Mouse (Mus musculus) hindbrain, embryonic 11.5 days (tissue): Measurements from ENCODE around the gene Rftn1. TPM values are rescaled to one million over a fixed set of nuclear protein-coding genes. Genes with fewer than 3 reads are reported as not detected.

Source experiments
- ATAC-seq: fragments of 200-750 bp; cut with Nextera tagmentation; 2 replicates; pipeline ENCODE4 v1.8.0; 2017; ENCODE audit warnings: mild to moderate bottlenecking, moderate TSS enrichment, moderate library complexity; ENCODE audit not compliant: low FRiP score
- DNase-seq: peaks from one replicate; pipeline ENCODE4 v3.0.0-alpha.2; 2015; ENCODE audit warnings: low spot score
- H3K27ac ChIP-seq: fragments of 300-500 bp; sonication (generic); 2 replicates; pipeline ENCODE4 v1.5.1; 2014; ENCODE audit warnings: mild to moderate bottlenecking, low read depth, low read length
- H3K27me3 ChIP-seq: fragments of 300-500 bp; sonication (generic); 2 replicates; pipeline ENCODE4 v1.6.1; 2014; ENCODE audit warnings: mild to moderate bottlenecking, low read length, moderate library complexity, mixed read lengths; ENCODE audit not compliant: control insufficient read depth, insufficient read depth
- H3K36me3 ChIP-seq: fragments of 300-500 bp; sonication (generic); 2 replicates; pipeline ENCODE4 v1.6.1; 2014; ENCODE audit warnings: mild to moderate bottlenecking, low read length, moderate library complexity, mixed read lengths; ENCODE audit not compliant: control insufficient read depth, insufficient read depth
- H3K4me1 ChIP-seq: fragments of 300-500 bp; sonication (generic); replicated peaks from 2 replicates; pipeline ENCODE4 v1.6.1; 2014; ENCODE audit warnings: low read length, mixed read lengths; ENCODE audit not compliant: control insufficient read depth, insufficient read depth
- H3K4me2 ChIP-seq: fragments of 300-500 bp; sonication (generic); replicated peaks from 2 replicates; pipeline ENCODE4 v1.6.1; 2014; ENCODE audit warnings: mild to moderate bottlenecking, low read depth, low read length
- H3K4me3 ChIP-seq: fragments of 300-500 bp; sonication (generic); 2 replicates; pipeline ENCODE4 v1.5.1; 2014; ENCODE audit warnings: low read depth, low read length
- H3K9ac ChIP-seq: fragments of 300-500 bp; sonication (generic); 2 replicates; pipeline ENCODE4 v1.6.1; 2014; ENCODE audit warnings: low read depth, low read length
- H3K9me3 ChIP-seq: fragments of 300-500 bp; sonication (generic); 2 replicates; pipeline ENCODE4 v1.6.1; 2016; ENCODE audit warnings: low read length; ENCODE audit not compliant: control insufficient read depth
- WGBS: fragments of 180-500 bp; shearing (Covaris S2); extraction: QIAGEN DNeasy Blood & Tissue Kit; methylation state at CpG from one replicate; pipeline ENCODE4 v1.1.7; 2014; 5-methylcytosine and 5-hydroxymethylcytosine counted together
- polyA plus RNA-seq: library from polyadenylated mRNA; unstranded; fragments of >200 nt; fragmentation: Nextera tagmentation; extraction: Ambion mirVana; gene quantifications from 2 replicates; pipeline ENCODE4 v1.2.1, GENCODE M21; 2014

Gene Rftn1
- polyA plus RNA-seq, 1 experiment from 2014 or later: 5.6 TPM

- Histone ChIP-seq H3K4me3 (no peak overlapping the region), H3K36me3 (no peaks in the 10 kb centered on the region), H3K4me2 (no peak overlapping the region), H3K9me3 (no peaks in the 10 kb centered on the region), H3K27me3 (no peaks in the 10 kb centered on the region), H3K9ac (no peak overlapping the region), H3K27ac (0 out of 2 replicates have a peak overlapping the region, but pooled peaks have one; percentile 36), H3K4me1 (peaks cover 10% of the 10 kb centered on the region)
- WGBS: 69% methylated on average over 3 of the region's 3 CpGs
- no peak for ATAC-seq
- no peak for DNase-seq
Measured at GRCm38 (mm10) chr17:50019819-50020210, 170.7 kb downstream of the Rftn1 start.

DNA sequence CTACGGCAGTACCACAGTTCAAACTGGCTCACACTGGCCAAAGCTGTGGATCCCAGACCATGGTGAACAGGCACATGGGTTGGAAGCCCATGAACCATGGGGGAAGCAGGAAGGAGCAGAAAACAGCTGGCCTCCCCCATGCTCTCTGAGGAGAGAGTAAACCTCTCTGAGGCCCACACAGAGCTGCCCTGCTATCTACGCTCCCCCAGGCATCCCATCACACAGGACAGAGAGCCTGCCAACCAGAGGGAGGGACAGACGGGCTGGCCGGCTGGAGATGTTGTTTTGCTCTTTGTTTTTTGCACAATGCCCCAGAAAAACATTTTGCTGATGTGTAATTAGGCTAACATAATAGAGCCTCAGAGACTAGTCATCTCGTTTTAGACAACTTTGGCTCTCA lies 171.4 kb downstream of the Rftn1 start:
- 36% methylated on average over 5 of the region's 5 CpGs for WGBS

GRCm38 (mm10) chr17:50014708-50015107 lies 175.8 kb downstream of the Rftn1 start:
- Histone ChIP-seq H3K4me2 (no peak overlapping the region), H3K9ac (no peak overlapping the region), H3K27me3 (no peaks in the 10 kb centered on the region), H3K27ac (no peak overlapping the region), H3K4me3 (no peak overlapping the region), H3K36me3 (no peaks in the 10 kb centered on the region), H3K9me3 (no peaks in the 10 kb centered on the region), H3K4me1 (peaks cover 7% of the 10 kb centered on the region)
- 68% methylated on average over 9 of the region's 9 CpGs for WGBS
- DNase-seq (no peak), ATAC-seq (no peak)

More for the DNA sequence above, 171.4 kb downstream of the Rftn1 start:
- no peak for DNase-seq
- no peaks in the 10 kb centered on the region for H3K27me3 ChIP-seq
- 0 out of 2 replicates have a peak, but pooled peaks have one; percentile 36 for ATAC-seq
- no peak overlapping the region for H3K27ac ChIP-seq
- no peak overlapping the region for H3K9ac ChIP-seq
- H3K36me3 ChIP-seq: no peaks in the 10 kb centered on the region
- no peak overlapping the region for H3K4me3 ChIP-seq
- H3K4me1 ChIP-seq: peaks cover 11% of the 10 kb centered on the region
- no peaks in the 10 kb centered on the region for H3K9me3 ChIP-seq
- no peak overlapping the region for H3K4me2 ChIP-seq

DNA sequence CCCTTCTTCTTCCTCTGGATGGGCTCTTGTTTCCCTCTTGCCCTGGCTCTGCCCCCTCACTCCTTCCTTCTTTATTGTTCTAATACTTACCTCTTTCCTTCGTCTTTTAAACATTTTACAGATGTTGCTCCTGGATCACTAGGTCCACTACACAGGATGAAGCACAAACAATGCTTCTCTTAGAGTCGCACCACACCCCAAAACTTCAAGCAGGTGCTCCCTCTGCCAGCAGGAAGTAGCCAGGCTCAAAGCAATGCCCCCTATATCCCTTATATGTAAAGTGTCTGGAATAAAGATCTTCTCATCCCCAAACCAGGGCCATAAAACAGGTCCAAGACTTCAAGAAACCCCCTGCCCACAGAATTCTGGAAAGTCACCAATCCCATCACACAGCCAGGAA lies 176.6 kb downstream of the Rftn1 start:
- H3K4me1 ChIP-seq: peaks cover 6% of the 10 kb centered on the region; the same call in 1 of the 2 replicates
- H3K4me3 ChIP-seq: no peak overlapping the region
- no peaks in the 10 kb centered on the region for H3K9me3 ChIP-seq
- ATAC-seq: no peak
- no peak overlapping the region for H3K9ac ChIP-seq
- 76% methylated on average over 2 of the region's 2 CpGs for WGBS
- H3K4me2 ChIP-seq: no peak overlapping the region
- H3K27ac ChIP-seq: no peak overlapping the region
- no peaks in the 10 kb centered on the region for H3K27me3 ChIP-seq
- no peaks in the 10 kb centered on the region for H3K36me3 ChIP-seq
- no peak for DNase-seq

DNA sequence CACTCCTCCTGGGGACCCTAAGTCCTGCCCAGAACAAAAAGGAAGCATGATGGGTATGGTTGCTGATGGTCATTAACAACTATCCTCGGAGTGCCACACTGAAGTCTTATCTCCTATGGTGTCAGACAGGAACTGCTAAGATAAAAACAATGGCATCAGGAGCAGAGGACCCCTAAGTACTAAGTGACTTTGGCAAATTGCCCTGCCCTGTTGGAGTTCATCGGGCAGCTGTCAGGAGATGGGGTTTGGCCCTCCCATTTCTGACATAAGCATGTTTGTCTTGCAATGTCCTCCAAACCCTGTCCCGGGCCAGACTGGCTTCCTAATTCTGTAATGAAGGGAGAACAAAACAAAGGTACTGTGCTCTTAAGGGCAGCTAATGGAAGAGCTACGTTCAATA lies 180.4 kb downstream of the Rftn1 start:
- Histone ChIP-seq H3K9me3 (no peaks in the 10 kb centered on the region), H3K9ac (no peak overlapping the region), H3K27me3 (no peaks in the 10 kb centered on the region), H3K4me2 (no peak overlapping the region), H3K4me3 (no peak overlapping the region), H3K36me3 (no peaks in the 10 kb centered on the region), H3K4me1 (peaks cover 8% of the 10 kb centered on the region; the same call in 1 of the 2 replicates), H3K27ac (no peak overlapping the region)
- no peak for DNase-seq
- 63% methylated on average over 4 of the region's 4 CpGs for WGBS
- ATAC-seq: no peak

- peak overlapping the region; percentile 17; the same call in 1 of the 2 replicates for H3K9ac ChIP-seq
- peak; percentile 93 for ATAC-seq
Measured at GRCm38 (mm10) chr17:50006721-50007351, 183.6 kb downstream of the Rftn1 start.

GRCm38 (mm10) chr17:50006338-50006720 lies 184.1 kb downstream of the Rftn1 start:
- no peaks in the 10 kb centered on the region for H3K36me3 ChIP-seq
- H3K4me3 ChIP-seq: no peak overlapping the region
- H3K27ac ChIP-seq: peak overlapping the region; percentile 81
- peak overlapping the region; percentile 15; the same call in 1 of the 2 replicates for H3K4me2 ChIP-seq
- 12% methylated on average over 7 of the region's 7 CpGs for WGBS
- no peak overlapping the region for H3K9ac ChIP-seq
- no peaks in the 10 kb centered on the region for H3K9me3 ChIP-seq
- DNase-seq (no peak), ATAC-seq (peak; percentile 46)
- no peaks in the 10 kb centered on the region; the same call in 1 of the 2 replicates for H3K27me3 ChIP-seq
- peaks cover 9% of the 10 kb centered on the region; the same call in 1 of the 2 replicates for H3K4me1 ChIP-seq

More at GRCm38 (mm10) chr17:50006721-50007351, 183.6 kb downstream of the Rftn1 start:
- Histone ChIP-seq H3K4me1 (peaks cover 9% of the 10 kb centered on the region; the same call in 1 of the 2 replicates), H3K27ac (peak overlapping the region; percentile 81), H3K36me3 (no peaks in the 10 kb centered on the region), H3K9me3 (no peaks in the 10 kb centered on the region), H3K4me3 (no peak overlapping the region), H3K4me2 (peak overlapping the region; percentile 15), H3K27me3 (no peaks in the 10 kb centered on the region; the same call in 1 of the 2 replicates)
- DNase-seq: peak; percentile 75
- 2% methylated on average over 9 of the region's 9 CpGs for WGBS

DNA sequence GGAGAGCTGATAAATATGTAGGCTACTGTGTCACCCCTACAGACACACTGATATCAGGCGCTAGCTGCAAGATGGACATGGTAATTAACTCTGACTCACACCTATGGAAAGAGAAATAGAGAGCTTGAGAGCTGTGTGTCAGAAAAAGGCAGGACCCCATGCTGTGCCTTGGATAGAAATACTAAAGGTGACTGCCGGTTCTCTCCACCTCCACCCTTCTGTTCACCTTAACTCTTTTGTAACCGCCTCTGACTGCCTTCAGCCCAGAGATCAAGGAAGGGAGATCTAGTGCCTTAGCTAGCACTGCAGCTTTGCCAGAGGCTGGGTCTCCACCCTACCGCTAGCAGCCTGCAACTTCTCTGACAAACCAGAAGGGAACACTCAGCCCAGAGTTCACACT lies 187.3 kb downstream of the Rftn1 start:
- H3K27me3 ChIP-seq: no peaks in the 10 kb centered on the region; the same call in 1 of the 2 replicates
- 86% methylated on average over 4 of the region's 4 CpGs for WGBS
- no peak overlapping the region for H3K4me3 ChIP-seq
- peaks cover 9% of the 10 kb centered on the region; the same call in 1 of the 2 replicates for H3K4me1 ChIP-seq
- ATAC-seq (no peak), DNase-seq (no peak)
- H3K36me3 ChIP-seq: no peaks in the 10 kb centered on the region
- no peak overlapping the region for H3K27ac ChIP-seq
- H3K4me2 ChIP-seq: no peak overlapping the region
- H3K9me3 ChIP-seq: 0 out of 2 replicates have a peak, but pooled peaks cover 3% of the 10 kb centered on the region
- no peak overlapping the region for H3K9ac ChIP-seq

DNA sequence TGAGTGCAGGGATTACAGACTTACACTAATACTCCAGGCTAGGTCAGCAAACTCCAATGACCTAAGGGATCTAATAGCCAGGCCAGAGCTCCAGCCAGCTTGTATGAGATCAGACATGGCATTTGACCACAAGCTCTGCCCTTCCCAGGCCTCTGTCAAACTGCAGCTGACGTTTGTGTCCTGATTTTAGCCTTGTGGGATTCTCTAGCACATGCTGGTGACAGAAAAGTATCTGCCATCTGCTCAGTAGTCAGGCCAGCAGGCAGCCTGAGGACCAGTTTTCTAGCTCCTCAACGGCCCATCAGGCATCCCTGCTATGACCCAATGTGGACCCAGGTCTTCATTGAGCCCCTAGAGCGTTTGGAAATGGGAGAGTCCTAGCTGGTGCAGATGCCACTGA lies 188.3 kb downstream of the Rftn1 start:
- Histone ChIP-seq H3K4me3 (no peak overlapping the region), H3K27me3 (no peaks in the 10 kb centered on the region; the same call in 1 of the 2 replicates), H3K4me1 (peaks cover 9% of the 10 kb centered on the region; the same call in 1 of the 2 replicates), H3K9me3 (0 out of 2 replicates have a peak, but pooled peaks cover 3% of the 10 kb centered on the region), H3K9ac (no peak overlapping the region), H3K36me3 (no peaks in the 10 kb centered on the region), H3K27ac (no peak overlapping the region), H3K4me2 (no peak overlapping the region)
- no peak for ATAC-seq
- WGBS: 79% methylated on average over 3 of the region's 3 CpGs
- no peak for DNase-seq
